Mouse (Mus musculus) mouse embryonic stem cell (cell line): ENCODE data around the gene Adora3.

Experiments
- in situ Hi-C, 2 experiments: fragments of 300-500 bp; cut with MboI; formaldehyde crosslinking; loops; 1 replicate in 1 of 2; 3 replicates in 1 of 2; pipeline ENCODE4 v1.14.3; 2019 to 2020; ENCODE audit warnings: low sequenced_read_pairs in 2 of 2, low pct_unique_long_range_greater_than_20kb in 1 of 2, mixed read lengths in 1 of 2; ENCODE audit not compliant: unreplicated experiment in 1 of 2

Adora3 gene

DNA sequence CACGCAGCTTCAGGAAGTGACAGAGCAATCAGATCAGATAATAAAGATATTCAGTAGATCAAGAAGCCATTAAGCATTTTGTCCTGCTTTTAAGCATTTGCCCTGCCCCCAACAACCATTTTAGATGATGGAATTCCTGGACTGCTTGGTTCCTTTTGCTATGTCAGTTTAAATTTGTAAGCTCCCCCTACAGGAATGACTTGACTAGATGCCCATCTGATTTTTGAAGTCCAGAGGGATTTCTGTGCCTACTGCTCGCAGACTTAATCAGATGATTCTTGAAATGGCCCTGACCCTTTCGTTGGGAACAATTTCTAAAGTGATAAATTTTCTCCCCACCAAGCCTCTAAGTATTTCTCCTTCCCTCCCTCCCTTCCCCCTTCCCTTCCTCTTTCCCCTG lies 1.9 kb downstream of the Adora3 start:
- in situ Hi-C loops, result no loop called here

DNA sequence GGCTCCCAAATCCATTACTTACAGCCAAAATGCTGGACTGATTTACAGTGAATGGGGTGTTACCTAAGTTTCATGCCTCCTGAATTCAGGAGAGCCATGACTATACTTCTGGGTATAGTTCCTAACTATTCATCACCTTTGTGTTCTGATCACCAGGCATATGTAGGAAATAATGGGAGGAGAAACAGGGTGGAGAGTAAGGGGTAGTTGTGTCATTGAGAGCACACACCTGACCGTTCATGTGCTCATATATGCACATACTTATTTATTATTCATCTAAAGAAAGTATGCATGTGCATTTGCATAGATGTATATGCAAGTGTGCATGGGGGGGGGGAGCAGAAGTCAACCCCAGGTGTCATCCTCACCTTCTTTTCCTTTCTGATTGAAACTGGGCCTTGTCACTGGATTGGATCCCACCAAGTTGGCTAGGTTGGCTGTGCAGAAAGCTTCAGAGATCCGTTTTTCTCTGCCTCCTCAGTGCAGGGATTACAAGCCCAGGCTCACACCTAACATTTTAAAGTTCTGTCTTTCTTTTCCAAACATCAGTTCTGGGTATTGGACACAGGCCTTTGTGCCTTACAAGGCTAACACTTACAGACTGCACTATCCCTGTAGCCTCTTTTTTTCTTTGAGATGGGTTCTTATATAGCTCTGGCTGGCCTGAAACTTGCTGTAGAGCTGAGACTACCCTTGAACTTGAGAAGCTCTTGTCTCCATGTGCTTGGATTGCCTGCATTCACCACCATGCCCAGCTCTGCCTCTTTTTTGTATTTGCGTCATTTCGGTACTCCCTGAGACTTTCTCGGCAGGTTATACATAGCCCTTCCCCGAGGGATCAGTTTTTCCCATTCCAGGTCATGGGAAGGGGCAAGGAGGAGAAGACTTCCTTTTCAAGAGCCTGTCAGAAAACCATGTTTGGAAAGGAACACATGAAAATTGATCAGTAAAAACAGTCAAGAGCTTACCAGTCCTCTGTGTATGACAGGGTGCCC lies 3.1 kb downstream of the Adora3 start:
- in situ Hi-C loops, result no loop called here

DNA sequence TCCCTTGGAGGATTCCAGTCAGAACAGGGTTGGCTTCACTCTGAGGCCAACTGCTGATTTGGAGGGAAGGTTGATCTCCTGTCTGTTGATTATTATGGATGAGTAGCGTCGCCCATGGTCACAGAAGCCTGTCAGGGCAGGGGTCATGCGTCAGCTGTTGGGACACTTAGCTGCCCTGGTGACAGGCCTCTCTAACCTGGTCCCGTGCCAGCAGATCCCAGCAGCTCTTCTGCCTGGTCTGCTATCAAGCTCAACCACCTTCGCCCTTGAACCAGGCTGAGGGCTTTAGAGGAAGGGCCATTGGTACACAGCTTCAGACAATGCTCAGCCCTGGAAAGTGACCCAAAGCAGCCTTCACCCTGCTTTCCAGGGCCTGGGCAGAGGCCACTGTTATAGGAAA lies 5.4 kb downstream of the Adora3 start:
- in situ Hi-C loops, result no loop called here

DNA sequence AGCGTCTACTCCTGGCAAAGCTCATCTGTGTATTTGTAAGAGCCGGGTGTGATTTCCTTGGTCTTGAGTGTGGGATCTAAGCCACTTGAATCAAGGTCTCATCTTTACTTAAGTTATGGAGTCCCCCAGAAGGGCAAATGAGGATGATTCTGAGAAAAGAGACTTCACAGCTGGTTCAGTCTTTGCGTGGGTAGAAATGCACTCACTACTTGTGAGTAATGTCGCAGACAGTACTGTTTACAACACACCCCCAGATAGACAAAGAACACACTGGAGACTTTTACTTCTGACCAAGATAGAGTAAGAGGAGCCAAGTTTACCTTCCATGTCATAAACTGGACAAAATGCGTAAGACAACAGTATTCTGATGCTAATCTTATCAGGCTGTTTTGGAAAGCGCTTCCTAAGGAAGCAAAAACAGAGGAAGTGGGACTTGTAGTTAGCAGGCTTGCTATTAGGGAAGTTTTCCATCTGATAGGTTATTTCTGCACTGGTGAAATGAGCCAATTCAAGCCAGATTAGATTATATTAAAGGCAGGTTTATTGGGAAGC lies 6.7 kb downstream of the Adora3 start:
- in situ Hi-C loops, result no loop called here

DNA sequence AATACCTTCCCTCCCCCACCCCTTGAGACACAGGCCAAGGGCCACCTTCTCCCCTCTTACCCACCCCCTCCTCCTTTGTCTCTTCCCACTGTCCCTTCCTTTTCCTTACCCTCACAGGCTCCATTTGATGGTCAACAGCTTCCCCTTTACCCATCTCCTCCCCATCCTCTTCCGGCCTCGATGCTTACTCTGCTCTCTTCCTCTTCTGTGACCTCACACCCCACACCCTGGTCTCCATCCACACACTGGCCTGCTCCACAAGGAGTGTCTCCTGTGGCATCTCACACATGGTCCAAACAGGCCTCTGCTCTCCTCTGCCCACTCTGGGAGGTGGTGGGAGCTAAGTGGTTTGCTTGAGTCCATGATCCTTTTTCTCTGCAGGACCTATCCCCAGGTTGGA lies 7.3 kb downstream of the Adora3 start:
- in situ Hi-C loops, result no loop called here

DNA sequence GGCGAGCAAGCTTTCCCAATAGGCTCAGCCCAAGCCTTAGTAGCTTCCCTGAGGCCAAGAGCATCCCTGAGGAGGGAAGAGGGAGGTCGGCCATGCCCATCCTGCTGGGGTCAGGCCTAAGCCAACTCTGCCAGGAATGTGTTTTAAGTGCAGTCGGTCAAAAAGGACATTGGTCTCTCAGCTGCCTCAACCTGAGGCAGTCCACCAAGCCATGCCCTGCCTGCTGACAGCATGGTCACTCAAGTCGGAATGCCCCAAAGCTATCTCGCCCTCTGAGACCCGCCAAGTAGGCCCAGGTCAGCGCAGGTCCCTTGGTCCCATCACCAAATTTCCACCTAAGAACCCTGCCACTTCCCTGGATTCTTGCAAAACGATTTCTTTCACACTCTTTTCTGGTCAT lies 8.1 kb downstream of the Adora3 start:
- in situ Hi-C loops, result no loop called here

DNA sequence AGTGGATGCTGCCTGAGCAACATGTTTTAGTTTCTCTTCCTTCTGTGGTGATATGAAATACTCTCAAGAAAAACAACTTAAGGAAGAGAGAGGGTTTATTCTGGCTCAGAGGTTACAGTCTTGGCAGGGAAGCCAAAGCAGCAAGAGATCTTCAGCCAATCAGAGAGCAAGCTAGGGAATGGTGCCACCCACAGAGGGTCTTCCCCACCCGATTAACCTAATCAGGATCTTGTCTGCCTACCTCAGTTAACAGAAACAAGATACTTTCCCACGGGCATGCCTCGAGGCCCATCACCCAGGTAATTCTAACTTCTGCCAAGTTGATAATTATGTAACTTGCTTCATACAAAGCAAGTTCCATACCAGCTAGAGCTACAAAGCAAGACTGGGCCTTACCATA lies 9.8 kb downstream of the Adora3 start:
- in situ Hi-C loops, result no loop called here

DNA sequence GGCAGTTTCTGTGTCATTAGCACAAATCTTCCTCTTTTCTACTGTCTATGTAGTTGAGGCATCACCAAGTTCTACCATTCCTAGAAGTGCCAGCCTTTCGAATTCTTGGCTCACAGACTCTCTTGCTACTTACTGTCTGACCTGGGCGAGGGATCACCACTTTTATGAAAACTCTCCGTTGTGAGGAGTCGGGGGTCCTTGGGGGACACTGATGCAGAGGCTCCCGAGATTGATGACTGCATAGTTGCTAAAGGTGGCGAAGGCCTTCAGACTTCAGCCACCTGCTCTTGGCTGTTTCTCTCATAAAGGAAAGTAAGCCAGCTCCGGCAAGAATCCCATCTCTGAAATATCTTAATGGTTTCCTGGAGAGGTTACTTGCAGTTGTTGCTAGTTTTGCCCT lies 11.4 kb downstream of the Adora3 start:
- in situ Hi-C loops, result no loop called here

DNA sequence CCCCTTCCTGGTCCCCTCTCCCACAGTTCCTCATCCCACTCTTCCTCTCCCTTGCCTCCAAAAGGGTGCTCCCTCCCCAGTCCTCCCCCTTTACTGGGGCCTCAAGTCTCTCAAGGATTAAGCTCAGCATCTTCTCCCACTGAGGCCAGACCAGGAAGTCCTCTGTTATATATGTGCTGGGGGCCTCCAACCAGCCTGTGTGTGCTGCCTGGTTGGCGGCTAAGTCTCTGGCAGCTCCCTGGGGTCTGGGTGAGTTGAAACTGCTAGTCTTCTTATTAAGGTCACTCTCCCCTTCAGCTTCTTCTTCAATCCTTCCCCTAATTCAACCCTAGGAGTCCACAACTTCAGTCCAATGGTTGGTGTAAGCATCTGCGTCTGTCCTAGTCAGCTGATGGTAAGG lies 12.5 kb downstream of the Adora3 start:
- in situ Hi-C loops, result no loop called here

DNA sequence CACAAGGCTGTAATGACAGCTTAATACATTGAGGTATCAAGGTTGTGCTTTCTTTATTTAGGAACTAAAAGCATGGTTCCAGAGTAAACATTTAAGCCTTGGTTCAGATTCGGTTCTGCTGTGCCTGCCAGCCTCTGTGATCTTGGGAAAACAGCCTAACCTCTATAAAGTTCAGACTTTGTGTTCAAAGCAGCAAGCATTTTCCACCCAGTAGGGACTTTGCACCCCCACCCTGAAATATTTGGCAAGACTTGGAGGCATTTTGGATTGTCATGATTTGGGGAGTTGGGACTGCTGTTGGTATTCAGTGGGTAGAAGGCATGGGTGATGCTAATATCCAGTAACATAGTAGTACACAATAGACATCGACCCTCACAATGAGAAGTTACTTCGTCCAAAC lies 18.3 kb downstream of the Adora3 start:
- in situ Hi-C loops, result no loop called here

DNA sequence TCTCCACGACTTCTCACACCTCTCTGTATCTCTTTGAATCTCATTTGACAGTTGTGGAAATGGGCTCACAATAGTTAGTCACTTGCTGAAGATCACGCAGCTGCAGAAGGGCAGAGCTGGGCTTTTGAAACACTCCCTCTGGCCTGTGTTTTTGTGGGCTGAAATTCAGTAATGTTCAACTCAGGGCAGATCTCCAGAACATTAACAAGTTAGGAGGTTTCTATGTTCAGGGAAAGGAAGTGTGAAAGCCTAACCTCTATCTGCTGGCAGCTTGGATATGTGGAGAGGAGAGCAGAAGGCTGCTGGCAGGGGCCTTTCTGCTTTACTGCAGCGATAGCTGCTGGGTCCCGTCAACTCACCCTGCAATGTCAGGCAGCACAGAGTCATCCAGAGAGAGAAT lies 19.6 kb downstream of the Adora3 start:
- in situ Hi-C loops, result loop anchor here (10.0 kb wide), 3 partner anchors 115 to 205 kb away; partner anchors contain the start of gene Ddx20 (in 1 of the 2)

DNA sequence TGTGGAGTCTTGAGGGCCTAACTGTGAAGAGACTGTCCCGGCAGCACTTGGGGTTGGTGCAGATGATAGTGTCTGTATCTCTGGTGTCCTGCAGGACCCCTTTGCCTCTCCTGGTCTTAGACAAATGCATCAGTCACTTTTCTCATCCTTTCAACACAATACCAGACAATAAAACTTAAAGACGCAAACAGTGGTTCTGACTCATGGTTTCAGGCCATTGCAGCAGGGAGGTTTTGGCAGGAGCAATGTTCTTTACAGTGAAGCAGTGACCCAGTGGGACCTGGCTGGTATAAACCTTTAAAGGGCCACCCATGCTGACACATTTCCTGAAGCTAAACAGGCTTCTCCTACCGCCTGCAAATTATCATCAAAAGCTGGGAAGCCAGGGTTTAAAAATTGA lies 20.5 kb downstream of the Adora3 start:
- in situ Hi-C loops, result loop anchor here (10.0 kb wide), 3 partner anchors 116 to 206 kb away; partner anchors contain the start of gene Ddx20 (in 1 of the 2)

DNA sequence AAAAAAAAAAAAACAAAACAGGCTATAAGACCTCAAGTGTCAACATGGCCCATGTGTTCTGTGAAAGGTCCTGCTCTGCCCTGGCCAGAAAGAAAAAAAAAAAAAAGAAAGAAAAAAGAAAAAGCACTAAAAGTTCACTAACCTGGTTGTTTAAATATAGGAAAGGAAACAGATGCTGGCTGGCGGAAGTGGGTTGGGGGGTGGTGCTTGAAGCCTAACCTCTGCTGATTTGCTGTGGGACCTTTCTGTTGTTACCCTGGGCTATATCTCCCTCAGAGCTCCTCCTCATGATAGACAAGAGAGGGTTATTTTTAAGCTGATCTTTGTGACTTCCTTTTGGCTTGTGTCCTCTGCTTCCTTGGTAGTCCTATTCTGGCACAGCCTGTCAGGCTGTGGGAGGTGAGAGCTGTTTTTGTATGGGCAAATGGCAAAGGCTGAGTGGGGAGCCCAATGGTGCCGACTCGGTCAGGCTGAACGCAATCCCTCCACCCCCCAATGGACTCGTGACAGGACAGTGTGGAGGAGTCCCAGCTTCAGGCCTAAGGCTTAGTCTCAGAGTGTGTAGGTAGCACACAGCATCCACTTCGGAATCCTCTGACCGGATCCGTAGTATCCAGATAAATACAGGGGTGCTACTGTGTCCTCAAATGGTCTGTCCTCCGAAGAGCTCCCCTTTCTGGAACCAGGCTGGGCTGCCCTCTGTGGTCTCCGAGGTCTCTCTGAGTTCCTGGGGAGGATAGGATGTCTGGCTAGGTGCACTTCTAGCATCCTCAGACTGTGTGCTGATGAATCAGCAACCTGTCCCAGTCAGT lies 21.3 kb downstream of the Adora3 start:
- in situ Hi-C loops, result loop anchor here (10.0 kb wide), 3 partner anchors 117 to 207 kb away; partner anchors contain the start of gene Ddx20 (in 1 of the 2)

DNA sequence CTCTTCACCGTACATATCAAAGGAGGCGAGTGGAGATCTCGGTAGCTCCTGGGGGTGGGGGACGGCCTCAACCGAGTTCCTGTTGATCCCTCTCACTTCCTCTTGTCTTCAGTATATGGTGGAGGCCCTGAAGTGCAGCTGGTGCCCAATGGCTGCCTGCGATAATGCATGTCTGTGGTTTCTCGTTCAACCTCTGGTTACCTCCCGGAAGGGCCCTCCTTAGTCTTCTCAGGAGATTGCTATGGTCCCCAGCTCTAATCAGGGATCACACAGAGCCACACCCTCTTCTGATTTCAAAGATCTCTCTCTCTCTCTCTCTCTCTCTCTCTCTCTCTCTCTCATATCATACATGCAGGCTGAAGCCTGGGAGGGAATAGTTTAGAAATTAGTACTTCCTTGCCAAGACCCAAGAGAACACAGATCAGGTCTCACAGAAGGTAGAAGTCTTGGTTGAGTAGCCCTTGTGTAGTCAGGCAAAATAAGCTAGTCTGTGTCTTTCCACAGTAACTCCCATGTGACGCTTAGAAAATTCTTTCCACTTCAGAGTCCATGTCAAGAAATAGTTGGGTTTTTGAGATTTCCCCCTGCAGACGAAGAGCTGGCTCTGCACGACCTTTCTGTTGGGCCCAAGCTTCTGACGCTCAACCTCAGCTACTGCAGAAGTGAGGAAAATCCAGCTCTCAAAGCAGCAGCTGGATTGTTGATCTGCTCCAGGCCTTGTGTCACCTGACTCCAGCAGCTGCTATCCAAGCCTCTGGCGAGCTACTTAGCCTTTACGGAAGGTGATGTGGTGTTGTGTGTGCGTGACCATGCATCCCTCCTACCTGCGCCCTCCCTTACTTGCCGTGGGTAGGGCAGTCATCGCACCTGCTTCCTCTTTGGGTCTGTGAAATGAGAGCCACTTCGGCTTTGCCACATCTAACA lies 22.2 kb downstream of the Adora3 start:
- in situ Hi-C loops, result loop anchor here (10.0 kb wide), 3 partner anchors 118 to 208 kb away; partner anchors contain the start of gene Ddx20 (in 1 of the 2)

DNA sequence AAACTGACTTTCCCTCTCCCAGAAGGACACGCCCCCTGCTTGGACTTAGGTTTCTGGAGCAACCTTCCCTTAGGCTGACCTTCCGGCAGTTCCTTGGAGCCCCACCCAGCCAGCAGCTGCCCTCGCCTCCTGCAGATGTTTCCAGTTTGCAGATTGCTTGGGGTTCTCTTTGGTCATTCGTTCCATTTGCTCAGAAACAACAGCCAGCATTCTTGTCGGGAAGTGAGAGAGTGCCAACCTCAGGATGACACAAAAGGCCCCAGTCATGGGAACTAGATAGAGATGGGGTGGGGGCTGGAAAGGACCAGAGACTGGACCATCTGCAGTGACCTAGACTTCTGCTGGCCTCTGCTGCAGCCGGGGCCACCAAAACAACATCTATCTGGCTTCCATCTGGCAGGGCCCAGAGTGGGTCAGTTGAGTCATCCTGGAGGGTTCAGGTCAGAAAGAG lies 23.3 kb downstream of the Adora3 start:
- in situ Hi-C loops, result loop anchor here (10.0 kb wide), 3 partner anchors 119 to 209 kb away; partner anchors contain the start of gene Ddx20 (in 1 of the 2)

DNA sequence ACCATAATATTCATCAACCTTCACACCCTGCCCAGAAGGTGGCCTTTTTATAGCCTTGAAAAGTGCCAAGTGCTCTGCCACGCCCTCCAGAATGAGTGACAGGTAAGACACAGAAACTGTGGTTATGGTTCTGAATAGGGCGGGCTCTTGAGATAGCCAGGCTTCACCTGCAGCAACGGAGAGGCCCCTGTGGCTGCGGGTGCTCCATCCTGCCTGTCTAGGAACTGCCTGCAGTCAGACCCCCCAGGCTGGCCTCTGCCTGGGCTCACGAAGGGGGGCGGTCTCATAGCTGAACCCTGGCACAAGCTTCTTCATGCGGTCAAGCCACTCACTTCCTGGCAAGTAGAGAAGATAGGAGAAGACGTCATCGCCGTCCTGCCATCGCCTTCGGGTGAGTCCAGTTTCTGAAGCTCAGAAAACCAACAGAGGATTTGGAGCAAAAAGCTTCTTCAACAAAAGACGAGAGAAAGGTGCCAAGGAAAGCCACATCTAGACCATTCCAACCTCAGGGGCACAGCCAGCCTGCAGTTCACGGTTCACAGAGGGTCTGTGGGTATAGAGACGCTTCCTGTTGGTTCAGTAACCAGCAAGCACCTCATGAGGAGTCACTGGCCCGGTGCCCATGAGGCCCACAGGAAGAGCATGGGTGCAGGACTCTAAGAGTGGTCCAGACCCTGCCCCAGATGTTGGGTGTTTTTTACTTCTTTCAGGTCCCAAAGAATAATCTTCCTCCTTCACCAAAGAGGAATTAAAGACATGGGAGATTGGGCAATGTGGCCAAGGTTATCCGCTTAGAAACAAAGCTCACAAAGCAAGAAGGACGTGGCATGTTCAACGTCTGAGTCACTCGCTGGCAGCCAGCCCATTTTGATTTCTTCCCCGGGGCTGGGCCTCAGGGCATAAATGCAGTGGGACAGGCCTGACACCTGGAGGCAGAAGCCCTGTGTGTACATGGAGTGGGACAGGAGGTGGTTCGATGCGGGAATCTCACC lies 24.2 kb downstream of the Adora3 start:
- in situ Hi-C loops, result loop anchor here (10.0 kb wide), 3 partner anchors 120 to 210 kb away; partner anchors contain the start of gene Ddx20 (in 1 of the 2)
